Mouse (Mus musculus): Measurements from ENCODE around the gene Zfp74.
A peak's percentile ranks its signal among the peaks of the same experiment; 100 is the strongest.
"Not testable (repeated sequence)": the region's sequence is repeated elsewhere in the genome, so short reads cannot be mapped to it uniquely, and the experiment has no call there.

Zfp74 gene

DNA sequence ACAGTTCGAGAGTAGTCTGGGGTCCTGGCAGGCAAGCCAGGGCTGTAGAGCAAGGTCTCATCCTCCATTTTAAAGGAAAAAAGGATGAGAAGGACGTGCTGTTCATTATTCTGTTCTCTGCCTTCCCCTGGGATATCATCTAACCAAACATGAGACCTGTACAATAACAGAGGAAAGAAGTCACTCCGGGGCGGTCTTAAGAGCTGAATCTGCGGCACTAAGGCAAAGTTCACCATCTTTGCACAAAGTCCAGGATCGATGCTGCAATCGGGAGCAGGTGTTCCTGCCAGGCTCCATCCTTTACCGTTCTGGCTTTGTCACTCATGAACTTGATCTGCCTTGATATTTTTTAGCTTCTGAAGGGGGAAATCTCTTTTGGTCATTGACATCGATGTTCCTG lies 16.8 kb upstream of the Zfp74 start:
- no peak for DNase-seq (ENCODE audit: low read depth, low spot score)
- Histone ChIP-seq H3K27me3 (ENCODE audit: control insufficient read depth, insufficient read depth, low read length, poor library complexity, severe bottlenecking) (no peaks in the 10 kb centered on the region), H3K36me3 (ENCODE audit: control insufficient read depth, insufficient read depth, low read length, poor library complexity, severe bottlenecking) (no peaks in the 10 kb centered on the region)

- not testable (repeated sequence) for H3K27me3 ChIP-seq (ENCODE audit: control insufficient read depth, insufficient read depth, low read length, poor library complexity, severe bottlenecking); DNase-seq (ENCODE audit: low read depth, low spot score); H3K36me3 ChIP-seq (ENCODE audit: control insufficient read depth, insufficient read depth, low read length, poor library complexity, severe bottlenecking)
Observed at GRCm38 (mm10) chr7:29965115-29965810, 11.4 kb upstream of the Zfp74 start.

DNA sequence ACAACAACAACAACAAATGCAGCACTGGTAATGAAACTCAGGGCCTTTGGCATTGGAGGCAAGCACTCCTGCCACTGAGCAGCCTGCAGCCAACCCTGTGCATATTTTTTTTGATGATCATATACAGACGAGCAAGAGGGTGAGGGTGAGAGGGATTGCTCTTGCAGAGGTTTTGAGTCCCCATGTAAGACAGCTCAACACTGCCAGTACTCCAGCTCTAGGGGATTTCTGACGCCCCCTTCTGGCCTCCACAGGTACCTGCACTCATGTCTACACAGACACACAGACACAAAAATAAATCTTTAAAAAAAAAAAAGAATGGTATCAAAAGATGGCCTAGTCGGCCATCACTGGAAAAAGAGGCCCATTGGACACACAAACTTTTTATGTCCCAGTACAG lies 5.1 kb upstream of the Zfp74 start:
- no peak for DNase-seq (ENCODE audit: low read depth, low spot score)
- H3K36me3 ChIP-seq (ENCODE audit: control insufficient read depth, insufficient read depth, low read length, poor library complexity, severe bottlenecking) = 0 out of 2 replicates have a peak, but pooled peaks cover 1% of the 10 kb centered on the region
- H3K27me3 ChIP-seq (ENCODE audit: control insufficient read depth, insufficient read depth, low read length, poor library complexity, severe bottlenecking) = no peaks in the 10 kb centered on the region

- DNase-seq (ENCODE audit: low read depth, low spot score) = no peak
- H3K36me3 ChIP-seq (ENCODE audit: control insufficient read depth, insufficient read depth, low read length, poor library complexity, severe bottlenecking) = 0 out of 2 replicates have a peak, but pooled peaks cover 1% of the 10 kb centered on the region
Observed at GRCm38 (mm10) chr7:29958125-29958724, 4.3 kb upstream of the Zfp74 start.

GRCm38 (mm10) chr7:29956257-29956656 lies 2.4 kb upstream of the Zfp74 start:
- DNase-seq (ENCODE audit: low read depth, low spot score) = no peak
- H3K27me3 ChIP-seq (ENCODE audit: control insufficient read depth, insufficient read depth, low read length, poor library complexity, severe bottlenecking) = no peaks in the 10 kb centered on the region
- 0 out of 2 replicates have a peak, but pooled peaks cover 1% of the 10 kb centered on the region for H3K36me3 ChIP-seq (ENCODE audit: control insufficient read depth, insufficient read depth, low read length, poor library complexity, severe bottlenecking)

More at GRCm38 (mm10) chr7:29958125-29958724, 4.3 kb upstream of the Zfp74 start:
- no peaks in the 10 kb centered on the region for H3K27me3 ChIP-seq (ENCODE audit: control insufficient read depth, insufficient read depth, low read length, poor library complexity, severe bottlenecking)

GRCm38 (mm10) chr7:29954731-29955130 lies 842 bp upstream of the Zfp74 start:
- Histone ChIP-seq H3K36me3 (ENCODE audit: control insufficient read depth, insufficient read depth, low read length, poor library complexity, severe bottlenecking) (0 out of 2 replicates have a peak, but pooled peaks cover 1% of the 10 kb centered on the region), H3K27me3 (ENCODE audit: control insufficient read depth, insufficient read depth, low read length, poor library complexity, severe bottlenecking) (no peaks in the 10 kb centered on the region)
- peak; percentile 57 for DNase-seq (ENCODE audit: low read depth, low spot score)

GRCm38 (mm10) chr7:29953086-29953485 lies 803 bp downstream of the Zfp74 start:
- H3K36me3 ChIP-seq (ENCODE audit: control insufficient read depth, insufficient read depth, low read length, poor library complexity, severe bottlenecking) = 0 out of 2 replicates have a peak, but pooled peaks cover 3% of the 10 kb centered on the region
- DNase-seq (ENCODE audit: low read depth, low spot score) = no peak
- no peaks in the 10 kb centered on the region for H3K27me3 ChIP-seq (ENCODE audit: control insufficient read depth, insufficient read depth, low read length, poor library complexity, severe bottlenecking)

- no peak for DNase-seq (ENCODE audit: low read depth, low spot score)
- no peaks in the 10 kb centered on the region for H3K27me3 ChIP-seq (ENCODE audit: control insufficient read depth, insufficient read depth, low read length, poor library complexity, severe bottlenecking)
Observed at GRCm38 (mm10) chr7:29944201-29944600, 9.7 kb downstream of the Zfp74 start.

GRCm38 (mm10) chr7:29943720-29944119 lies 10.2 kb downstream of the Zfp74 start:
- DNase-seq (ENCODE audit: low read depth, low spot score) = no peak
- no peaks in the 10 kb centered on the region for H3K27me3 ChIP-seq (ENCODE audit: control insufficient read depth, insufficient read depth, low read length, poor library complexity, severe bottlenecking)
- peaks cover 4% of the 10 kb centered on the region; the same call in 1 of the 2 replicates for H3K36me3 ChIP-seq (ENCODE audit: control insufficient read depth, insufficient read depth, low read length, poor library complexity, severe bottlenecking)

More at GRCm38 (mm10) chr7:29944201-29944600, 9.7 kb downstream of the Zfp74 start:
- H3K36me3 ChIP-seq (ENCODE audit: control insufficient read depth, insufficient read depth, low read length, poor library complexity, severe bottlenecking) = peaks cover 4% of the 10 kb centered on the region; the same call in 1 of the 2 replicates

DNA sequence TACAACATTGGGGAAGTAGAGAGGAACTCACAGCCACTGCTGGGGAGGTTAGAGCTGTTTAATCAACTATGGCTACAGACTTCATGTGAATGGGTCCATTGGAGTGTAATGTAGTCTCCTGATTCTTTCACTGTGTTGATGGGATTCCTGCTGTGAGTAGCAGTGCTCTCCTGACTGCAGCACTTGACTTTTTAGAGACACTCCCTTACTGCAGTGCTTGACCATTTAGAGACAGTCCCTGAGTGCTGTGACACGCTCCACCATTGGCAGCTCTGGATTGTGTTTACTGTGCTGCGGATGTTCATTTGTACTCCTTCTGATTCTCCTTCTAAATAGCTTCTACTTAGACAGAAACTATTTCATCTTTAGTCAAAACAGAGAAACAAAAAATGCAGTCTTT lies 11.1 kb downstream of the Zfp74 start:
- H3K36me3 ChIP-seq (ENCODE audit: control insufficient read depth, insufficient read depth, low read length, poor library complexity, severe bottlenecking) = peaks cover 4% of the 10 kb centered on the region; the same call in 1 of the 2 replicates
- no peaks in the 10 kb centered on the region for H3K27me3 ChIP-seq (ENCODE audit: control insufficient read depth, insufficient read depth, low read length, poor library complexity, severe bottlenecking)
- no peak for DNase-seq (ENCODE audit: low read depth, low spot score)

- Histone ChIP-seq H3K36me3 (ENCODE audit: control insufficient read depth, insufficient read depth, low read length, poor library complexity, severe bottlenecking) (peaks cover 4% of the 10 kb centered on the region; the same call in 1 of the 2 replicates), H3K27me3 (ENCODE audit: control insufficient read depth, insufficient read depth, low read length, poor library complexity, severe bottlenecking) (no peaks in the 10 kb centered on the region)
- DNase-seq (ENCODE audit: low read depth, low spot score) = no peak
Observed at GRCm38 (mm10) chr7:29941027-29941426, 12.9 kb downstream of the Zfp74 start.

DNA sequence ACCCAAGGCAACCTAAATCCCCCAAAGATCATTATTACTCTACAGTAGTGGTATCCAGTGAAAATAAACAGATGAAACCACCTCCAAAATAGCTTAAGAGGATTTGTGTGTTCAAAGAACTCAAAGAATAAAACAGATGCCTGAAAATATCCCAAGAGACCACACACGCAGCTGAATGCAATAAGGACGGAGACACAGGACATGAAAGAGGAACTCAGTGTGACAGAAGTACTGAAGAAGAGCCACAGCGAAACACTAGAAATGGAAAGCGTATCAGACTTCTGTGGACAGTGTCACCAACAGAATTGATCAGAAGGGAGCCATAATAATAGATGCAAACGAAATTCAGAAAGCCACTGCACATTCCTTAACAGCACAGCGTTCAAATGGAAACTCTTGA lies 15.0 kb downstream of the Zfp74 start:
- Histone ChIP-seq H3K36me3 (ENCODE audit: control insufficient read depth, insufficient read depth, low read length, poor library complexity, severe bottlenecking) (peaks cover 6% of the 10 kb centered on the region), H3K27me3 (ENCODE audit: control insufficient read depth, insufficient read depth, low read length, poor library complexity, severe bottlenecking) (no peaks in the 10 kb centered on the region)
- peak; percentile 51 for DNase-seq (ENCODE audit: low read depth, low spot score)

DNA sequence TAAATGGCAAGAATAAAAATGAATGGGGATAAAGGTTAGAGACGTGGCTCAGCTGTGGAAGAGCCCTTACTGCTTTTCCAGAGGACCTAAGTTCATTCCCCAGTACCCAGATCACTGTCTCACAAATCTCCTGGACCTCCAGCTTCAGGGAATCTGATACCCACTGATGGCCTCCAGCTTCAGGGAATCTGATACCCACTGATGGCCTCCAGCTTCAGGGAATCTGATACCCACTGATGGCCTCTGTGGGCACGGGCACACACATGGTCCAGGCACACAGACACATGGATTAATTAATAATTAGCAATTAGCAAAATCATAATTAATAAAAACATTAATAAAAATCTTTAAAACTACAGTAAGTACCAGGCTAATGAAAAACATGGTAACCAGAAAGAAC lies 31.1 kb downstream of the Zfp74 start:
- H3K36me3 ChIP-seq (ENCODE audit: control insufficient read depth, insufficient read depth, low read length, poor library complexity, severe bottlenecking) = no peaks in the 10 kb centered on the region
- DNase-seq (ENCODE audit: low read depth, low spot score) = no peak
- no peaks in the 10 kb centered on the region for H3K27me3 ChIP-seq (ENCODE audit: control insufficient read depth, insufficient read depth, low read length, poor library complexity, severe bottlenecking)

DNA sequence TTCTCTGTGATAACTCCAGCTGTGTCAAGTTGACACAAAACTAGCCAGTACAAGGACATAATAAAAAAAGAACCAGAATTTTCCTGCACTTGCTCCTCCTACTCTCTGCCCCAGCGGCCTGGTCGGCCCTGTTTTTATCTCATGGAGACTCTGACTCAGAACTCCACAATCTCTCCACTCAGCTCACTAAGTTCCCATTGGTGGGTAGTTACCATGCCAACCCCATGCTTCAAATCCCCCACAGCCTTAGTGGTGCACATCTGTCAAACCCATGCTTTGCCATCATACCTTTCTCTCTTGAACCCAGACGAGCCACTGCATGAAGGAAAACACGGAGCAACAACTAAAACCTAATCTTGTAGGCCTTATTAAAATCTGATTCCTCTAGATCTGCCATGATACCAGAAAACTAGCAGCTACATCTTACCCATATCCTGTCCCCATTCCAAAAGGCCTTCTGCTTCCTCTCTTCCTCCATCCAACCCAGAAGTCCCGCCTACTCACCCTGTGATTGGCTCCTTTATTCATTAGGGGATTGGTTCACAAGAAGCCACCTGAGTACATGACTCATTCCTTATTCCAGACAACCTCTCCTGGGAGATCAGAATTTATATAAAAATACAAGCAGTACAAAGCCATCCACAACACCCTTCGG lies 32.3 kb downstream of the Zfp74 start:
- H3K36me3 ChIP-seq (ENCODE audit: control insufficient read depth, insufficient read depth, low read length, poor library complexity, severe bottlenecking) = no peaks in the 10 kb centered on the region
- DNase-seq (ENCODE audit: low read depth, low spot score) = no peak
- H3K27me3 ChIP-seq (ENCODE audit: control insufficient read depth, insufficient read depth, low read length, poor library complexity, severe bottlenecking) = no peaks in the 10 kb centered on the region

GRCm38 (mm10) chr7:29918062-29918453 lies 35.8 kb downstream of the Zfp74 start:
- Histone ChIP-seq H3K36me3 (ENCODE audit: control insufficient read depth, insufficient read depth, low read length, poor library complexity, severe bottlenecking) (peaks cover 11% of the 10 kb centered on the region), H3K27me3 (ENCODE audit: control insufficient read depth, insufficient read depth, low read length, poor library complexity, severe bottlenecking) (no peaks in the 10 kb centered on the region)
- no peak for DNase-seq (ENCODE audit: low read depth, low spot score)

Measured in splenic B cell, adult 2 months (primary cell).